Mouse (Mus musculus) liver, embryonic 14.5 days (tissue): Measurements from ENCODE around the gene Iqsec1. TPM values are rescaled to one million over a fixed set of nuclear protein-coding genes. Genes with fewer than 3 reads are reported as not detected.

Experiments used
- ATAC-seq: fragments of 200-750 bp; cut with Nextera tagmentation; 2 replicates; pipeline ENCODE4 v1.8.0; 2017; ENCODE audit warnings: moderate number of reproducible peaks, mild to moderate bottlenecking, moderate library complexity; ENCODE audit not compliant: insufficient read depth
- DNase-seq, 3 experiments: peaks; one replicate each; pipeline ENCODE4 v3.0.0-alpha.2; 2012 to 2013; ENCODE audit warnings: low read depth in 3 of 3, low spot score in 3 of 3
- H3K27ac ChIP-seq: fragments of 300-500 bp; sonication (generic); 2 replicates; pipeline ENCODE4 v1.5.1; 2014; ENCODE audit warnings: moderate library complexity, mild to moderate bottlenecking, control low read depth, inconsistent platforms
- H3K27me3 ChIP-seq: fragments of 300-500 bp; sonication (generic); 2 replicates; pipeline ENCODE4 v1.6.1; 2014; ENCODE audit warnings: mild to moderate bottlenecking, low read length, moderate library complexity; ENCODE audit not compliant: control insufficient read depth, insufficient read depth
- H3K36me3 ChIP-seq: fragments of 300-500 bp; sonication (generic); replicated peaks from 2 replicates; pipeline ENCODE4 v1.6.1; 2014; ENCODE audit warnings: low read depth; ENCODE audit not compliant: control insufficient read depth, insufficient read depth
- H3K4me1 ChIP-seq, 2 experiments: fragments of 200-500 bp in 1 of 2; fragments of 300-500 bp in 1 of 2; sonication (generic) in 1 of 2; replicated peaks; 2 replicates each; pipeline ENCODE4 v1.6.1; 2012 to 2014; ENCODE audit warnings: antibody characterized with exemption in 1 of 2, inconsistent platforms in 1 of 2, low read length in 1 of 2; ENCODE audit not compliant: control insufficient read depth in 2 of 2, insufficient read depth in 2 of 2
- H3K4me2 ChIP-seq: fragments of 300-500 bp; sonication (generic); 2 replicates; pipeline ENCODE4 v1.6.1; 2014; ENCODE audit warnings: low read depth, mild to moderate bottlenecking, control low read depth, moderate library complexity
- H3K4me3 ChIP-seq, 2 experiments: fragments of 200-500 bp in 1 of 2; fragments of 300-500 bp in 1 of 2; sonication (generic) in 1 of 2; 2 replicates each; pipeline ENCODE4 v1.5.1; 2012 to 2014; ENCODE audit warnings: low read depth in 2 of 2, low read length in 2 of 2, mild to moderate bottlenecking in 2 of 2, control low read depth in 1 of 2, inconsistent platforms in 1 of 2, moderate library complexity in 1 of 2; ENCODE audit not compliant: insufficient read depth in 1 of 2
- H3K9ac ChIP-seq: fragments of 300-500 bp; sonication (generic); replicated peaks from 2 replicates; pipeline ENCODE4 v1.6.1; 2014; ENCODE audit warnings: mild to moderate bottlenecking, control low read depth, moderate library complexity
- H3K9me3 ChIP-seq: fragments of 300-500 bp; sonication (generic); 2 replicates; pipeline ENCODE4 v1.6.1; 2016; ENCODE audit warnings: low read length, mixed read lengths; ENCODE audit not compliant: control insufficient read depth
- CTCF ChIP-seq: IDR thresholded peaks from 2 replicates; pipeline ENCODE4 v1.5.1; 2016; ENCODE audit warnings: antibody characterized with exemption, low read depth, control low read depth
- EP300 ChIP-seq: IDR thresholded peaks from 2 replicates; pipeline ENCODE4 v1.6.1; 2016; ENCODE audit warnings: antibody characterized with exemption, low read depth
- WGBS: fragments of 180-500 bp; shearing (Covaris S2); extraction: QIAGEN DNeasy Blood & Tissue Kit; methylation state at CpG from one replicate; pipeline ENCODE4 v1.1.7; 2014; ENCODE audit not compliant: insufficient replicate concordance; 5-methylcytosine and 5-hydroxymethylcytosine counted together
- polyA plus RNA-seq, 2 experiments: library from polyadenylated mRNA; depleted of rRNA in 1 of 2; stranded (reverse) in 1 of 2; unstranded in 1 of 2; fragments of >200 nt; fragmentation: Nextera tagmentation in 1 of 2; extraction: Ambion mirVana in 1 of 2; gene quantifications; 2 replicates each; pipeline versions ENCODE4 v1.2.1 to v1.2.3; 2012 to 2014

The Iqsec1 gene
- polyA plus RNA-seq, 2 experiments = 4.0 to 9.0 TPM

- ATAC-seq (no peak), DNase-seq (no peak)
- H3K4me3 ChIP-seq = no peak overlapping the region
- 54% methylated on average over 19 of the region's 19 CpGs for WGBS
- TF ChIP-seq CTCF = no peak
- TF ChIP-seq EP300 = no peak
- no peaks in the 10 kb centered on the region for H3K27me3 ChIP-seq
- H3K9me3 ChIP-seq = no peaks in the 10 kb centered on the region
- H3K27ac ChIP-seq = no peak overlapping the region
- H3K4me2 ChIP-seq = no peak overlapping the region
- H3K4me1 ChIP-seq = no peaks in the 10 kb centered on the region
- H3K9ac ChIP-seq = no peak overlapping the region
- no peaks in the 10 kb centered on the region for H3K36me3 ChIP-seq
Measured at GRCm38 (mm10) chr6:90781921-90782770, 206.3 kb downstream of the Iqsec1 start.

GRCm38 (mm10) chr6:90780532-90780931 lies 208.0 kb downstream of the Iqsec1 start:
- H3K27me3 ChIP-seq = no peaks in the 10 kb centered on the region
- TF ChIP-seq EP300 (no peak), CTCF (no peak)
- H3K4me3 ChIP-seq = no peak overlapping the region
- DNase-seq = no peak
- ATAC-seq = no peak
- H3K9me3 ChIP-seq = no peaks in the 10 kb centered on the region
- H3K36me3 ChIP-seq = no peaks in the 10 kb centered on the region
- no peak overlapping the region for H3K27ac ChIP-seq
- no peak overlapping the region for H3K9ac ChIP-seq
- H3K4me2 ChIP-seq = no peak overlapping the region
- 52% methylated on average over 2 of the region's 2 CpGs for whole genome bisulfite sequencing
- H3K4me1 ChIP-seq = no peaks in the 10 kb centered on the region

- H3K9ac ChIP-seq = no peak overlapping the region
- no peaks in the 10 kb centered on the region for H3K4me1 ChIP-seq
- no peak for ATAC-seq
- no peak for DNase-seq
- H3K36me3 ChIP-seq = no peaks in the 10 kb centered on the region
- no peak overlapping the region for H3K4me3 ChIP-seq
- H3K27ac ChIP-seq = no peak overlapping the region
- TF ChIP-seq EP300 = no peak
- TF ChIP-seq CTCF = no peak
- no peaks in the 10 kb centered on the region for H3K27me3 ChIP-seq
- H3K4me2 ChIP-seq = no peak overlapping the region
- no peaks in the 10 kb centered on the region for H3K9me3 ChIP-seq
- WGBS = 58% methylated on average over 6 of the region's 6 CpGs
Measured at GRCm38 (mm10) chr6:90778841-90779240, 209.6 kb downstream of the Iqsec1 start.

- no peak overlapping the region for H3K4me3 ChIP-seq
- H3K9me3 ChIP-seq = no peaks in the 10 kb centered on the region
- TF ChIP-seq CTCF (no peak), EP300 (no peak)
- H3K4me1 ChIP-seq = no peaks in the 10 kb centered on the region
- WGBS = 49% methylated on average over 1 of the region's 1 CpGs
- DNase-seq = no peak
- no peaks in the 10 kb centered on the region for H3K27me3 ChIP-seq
- no peak for ATAC-seq
- no peak overlapping the region for H3K9ac ChIP-seq
- no peak overlapping the region for H3K27ac ChIP-seq
- H3K4me2 ChIP-seq = no peak overlapping the region
- H3K36me3 ChIP-seq = no peaks in the 10 kb centered on the region
Measured at GRCm38 (mm10) chr6:90777302-90777701, 211.2 kb downstream of the Iqsec1 start.

GRCm38 (mm10) chr6:90775606-90776005 lies 212.9 kb downstream of the Iqsec1 start:
- TF ChIP-seq CTCF (no peak), EP300 (no peak)
- Histone ChIP-seq H3K4me2 (no peak overlapping the region), H3K36me3 (no peaks in the 10 kb centered on the region), H3K9me3 (no peaks in the 10 kb centered on the region), H3K4me1 (no peaks in the 10 kb centered on the region), H3K9ac (no peak overlapping the region), H3K27me3 (no peaks in the 10 kb centered on the region), H3K4me3 (no peak overlapping the region), H3K27ac (no peak overlapping the region)
- no peak for DNase-seq
- ATAC-seq = no peak
- WGBS = 55% methylated on average over 1 of the region's 1 CpGs
